20 mouse cellular contexts compared by ENCODE assay signal in genomic region chr14:53830717-53831116, GRCm38 (mm10).
DNase-seq lines count a peak whose midpoint lies in the region; ATAC-seq and TF ChIP-seq lines count a peak whose summit lies in the region.
"Had no signal": no experiment of that assay in that cellular context is flagged by ENCODE, and none has a peak within 500 bp of the region (broad histone marks: within the 10 kb centered on the region; RNA-seq: fewer than 3 reads in every experiment).

No protein-coding gene starts in this region.

- H3K4me3 ChIP-seq in intestine, postnatal 0 days (ENCODE audit: low read depth, low read length), result no peak overlapping the region
- no peak overlapping the region for H3K4me3 ChIP-seq in intestine, embryonic 16.5 days (ENCODE audit: low read length)
- no peak overlapping the region for H3K4me3 ChIP-seq in lung, adult 2 months (replicated peaks; ENCODE audit: extremely low read depth, low read depth, low read length)
- no peak overlapping the region for H3K4me3 ChIP-seq in kidney, adult 2 months (ENCODE audit: insufficient read depth, low read depth, low read length)
- H3K4me3 ChIP-seq: forebrain, embryonic 10.5 days; heart, embryonic 12.5 days; hindbrain, embryonic 13.5 days; liver, embryonic 12.5 days; neural tube, embryonic 12.5 days had no signal

- peak; percentile 20; the same call in 1 of the 2 replicates for TF ChIP-seq CTCF in intestine, postnatal 0 days (IDR thresholded peaks at IDR 0.05; ENCODE audit: low read depth)
- TF ChIP-seq CTCF in brain, embryonic 14.5 days (IDR thresholded peaks at IDR 0.05; ENCODE audit: borderline replicate concordance, extremely low read depth, insufficient read depth, insufficient read length), result peak; percentile 1; the same call in 1 of the 2 replicates
- no peak for TF ChIP-seq CTCF in lung, adult 2 months (IDR thresholded peaks at IDR 0.05; ENCODE audit: insufficient read depth, low read length)
- TF ChIP-seq CTCF in kidney, adult 2 months (conservative IDR thresholded peaks at IDR 0.05; ENCODE audit: insufficient read depth, insufficient read length, low read depth, low read length), result no peak

- H3K27ac ChIP-seq in intestine, postnatal 0 days (ENCODE audit: low read depth, low read length), result no peak overlapping the region
- no peak overlapping the region for H3K27ac ChIP-seq in intestine, embryonic 16.5 days (ENCODE audit: low read length)
- no peak overlapping the region for H3K27ac ChIP-seq in kidney, adult 2 months (ENCODE audit: insufficient read depth, low read depth, low read length)
- H3K27ac ChIP-seq: forebrain, embryonic 10.5 days; hindbrain, embryonic 13.5 days; liver, embryonic 12.5 days; neural tube, embryonic 12.5 days had no signal

- H3K27me3 ChIP-seq in intestine, postnatal 0 days (replicated peaks; ENCODE audit: control insufficient read depth, insufficient read depth, low read length), result no peaks in the 10 kb centered on the region
- H3K27me3 ChIP-seq in intestine, embryonic 16.5 days (replicated peaks; ENCODE audit: control insufficient read depth, insufficient read depth, low read length), result no peaks in the 10 kb centered on the region
- H3K27me3 ChIP-seq in kidney, adult 2 months (replicated peaks; ENCODE audit: control insufficient read depth, insufficient read depth, low read length), result no peaks in the 10 kb centered on the region
- H3K27me3 ChIP-seq: heart, embryonic 12.5 days; hindbrain, embryonic 13.5 days; liver, embryonic 12.5 days; neural tube, embryonic 12.5 days had no signal

- peak; percentile 49 for DNase-seq in ES-CJ7 (ENCODE audit: low read depth, low spot score)
- no peak for DNase-seq in brain, embryonic 14.5 days (ENCODE audit: low read depth)
- DNase-seq in thymus, postnatal 25 days, result peak; percentile 28
- DNase-seq in lung, adult 2 months, result no peak
- DNase-seq in kidney, adult 2 months, result no peak
- DNase-seq: adrenal gland, adult 2 months; B cell, adult 2 months; kidney, adult 11 months; kidney, postnatal 14 days; lung, embryonic 14.5 days; lung, postnatal 4 days; right cerebral cortex, postnatal 4 days had no signal

- no peak overlapping the region for H3K9ac ChIP-seq in intestine, postnatal 0 days (ENCODE audit: low read depth, low read length)
- H3K9ac ChIP-seq in intestine, embryonic 16.5 days (ENCODE audit: low read depth, low read length), result no peak overlapping the region
- H3K9ac ChIP-seq: heart, embryonic 12.5 days; hindbrain, embryonic 13.5 days; liver, embryonic 12.5 days; lung, embryonic 14.5 days; neural tube, embryonic 12.5 days had no signal

- H3K9me3 ChIP-seq in intestine, postnatal 0 days (ENCODE audit: control insufficient read depth), result no peaks in the 10 kb centered on the region
- H3K9me3 ChIP-seq in intestine, embryonic 16.5 days (ENCODE audit: control insufficient read depth, low read length), result no peaks in the 10 kb centered on the region
- H3K9me3 ChIP-seq: forebrain, embryonic 10.5 days; G1E; heart, embryonic 12.5 days; hindbrain, embryonic 13.5 days; liver, embryonic 12.5 days; neural tube, embryonic 12.5 days had no signal

- TF ChIP-seq POLR2A in brain, embryonic 14.5 days (IDR thresholded peaks at IDR 0.05; ENCODE audit: borderline replicate concordance, extremely low read depth, insufficient read depth, insufficient read length, poor library complexity, severe bottlenecking), result no peak
- no peak for TF ChIP-seq POLR2A in lung, adult 2 months (IDR thresholded peaks at IDR 0.05; ENCODE audit: borderline replicate concordance, extremely low read depth, low read depth, low read length)
- no peak for TF ChIP-seq POLR2A in kidney, adult 2 months (IDR thresholded peaks at IDR 0.05; ENCODE audit: low read depth, low read length)

- no peak for ATAC-seq in intestine, postnatal 0 days
- no peak for ATAC-seq in intestine, embryonic 16.5 days
- ATAC-seq: liver, embryonic 12.5 days had no signal

- 51% methylated on average over 1 of the region's 1 CpGs for WGBS in intestine, postnatal 0 days
- 44% methylated on average over 1 of the region's 1 CpGs for WGBS in intestine, embryonic 16.5 days
- 43% methylated on average over 1 of the region's 1 CpGs for WGBS in lung, adult 2 months
- 50% methylated on average over 1 of the region's 1 CpGs for WGBS in kidney, adult 2 months

- H3K36me3 ChIP-seq in intestine, postnatal 0 days (ENCODE audit: control insufficient read depth, insufficient read depth), result no peaks in the 10 kb centered on the region
- H3K36me3 ChIP-seq in intestine, embryonic 16.5 days (ENCODE audit: control insufficient read depth, insufficient read depth, low read length), result no peaks in the 10 kb centered on the region
- H3K36me3 ChIP-seq in kidney, adult 2 months (ENCODE audit: control insufficient read depth, insufficient read depth, low read length), result no peaks in the 10 kb centered on the region
- H3K36me3 ChIP-seq: forebrain, embryonic 10.5 days; G1E; heart, embryonic 12.5 days; hindbrain, embryonic 13.5 days; liver, embryonic 12.5 days; neural tube, embryonic 12.5 days had no signal

- no peaks in the 10 kb centered on the region for H3K4me1 ChIP-seq in intestine, postnatal 0 days (replicated peaks; ENCODE audit: control insufficient read depth, insufficient read depth, low read length)
- H3K4me1 ChIP-seq in intestine, embryonic 16.5 days (ENCODE audit: control insufficient read depth, insufficient read depth, low read length), result no peaks in the 10 kb centered on the region
- no peaks in the 10 kb centered on the region for H3K4me1 ChIP-seq in lung, adult 2 months (ENCODE audit: control insufficient read depth, insufficient read depth, low read length)
- H3K4me1 ChIP-seq in kidney, adult 2 months (ENCODE audit: control insufficient read depth, insufficient read depth, low read length), result no peaks in the 10 kb centered on the region
- H3K4me1 ChIP-seq: forebrain, embryonic 10.5 days; heart, embryonic 12.5 days; hindbrain, embryonic 13.5 days; liver, embryonic 12.5 days; neural tube, embryonic 12.5 days had no signal

- H3K4me2 ChIP-seq in intestine, postnatal 0 days (replicated peaks; ENCODE audit: low read depth), result no peak overlapping the region
- H3K4me2 ChIP-seq in intestine, embryonic 16.5 days (ENCODE audit: low read depth, low read length), result no peak overlapping the region
- H3K4me2 ChIP-seq: heart, embryonic 12.5 days; hindbrain, embryonic 13.5 days; liver, embryonic 12.5 days; lung, embryonic 14.5 days; neural tube, embryonic 12.5 days had no signal

Comparison
In these comparisons a context has a peak if more than half of its experiments do, and no peak if none do; other contexts are left out.
1. CTCF ChIP-seq: peak in intestine, postnatal 0 days (single experiment) and brain, embryonic 14.5 days (single experiment); none in lung, adult 2 months (single experiment) and kidney, adult 2 months (single experiment).
2. DNase-seq: peak in ES-CJ7 (single experiment) and thymus, postnatal 25 days (single experiment); none in brain, embryonic 14.5 days (single experiment), lung, adult 2 months (single experiment) and kidney, adult 2 months (single experiment).